Mouse (Mus musculus) adrenal gland, postnatal 4 days (tissue): ENCODE results near the gene Sart3. TPM values are rescaled to one million over a fixed set of nuclear protein-coding genes. Genes with fewer than 3 reads are reported as not detected.

Experiments used
- total RNA-seq, 2 experiments: library from RNA; stranded (reverse); gene quantifications; 2 replicates each; pipeline ENCODE4 v1.2.3; 2021

The Sart3 gene
- total RNA-seq, 2 experiments from 2014 or later, result 48.2 to 53.9 TPM

Other genes with a start within 250 kb of the Sart3 start
- gene Cmklr1, start 122.1 kb downstream of the Sart3 start, total RNA-seq, result 10 to 100 TPM; 14.8 to 15.4 TPM
- gene 1700069L16Rik, start 47.7 kb downstream of the Sart3 start, total RNA-seq, result not detected
- 10 to 100 TPM; 10.7 to 13.6 TPM for gene Ficd, start 36.7 kb downstream of the Sart3 start, total RNA-seq
- gene Iscu, start 238 bp upstream of the Sart3 start, total RNA-seq, result 100 to 1,000 TPM; 417 to 454 TPM
- gene Tmem119, start 28.0 kb upstream of the Sart3 start, total RNA-seq, result 10 to 100 TPM; 24.5 to 25.2 TPM
- 1 to 10 TPM; 3.2 to 4.3 TPM for gene Selplg, start 60.1 kb upstream of the Sart3 start, total RNA-seq
- 100 to 1,000 TPM in 1 of 2 experiments, 10 to 100 TPM in 1; 99.1 to 105 TPM for gene Coro1c, start 136.2 kb upstream of the Sart3 start, total RNA-seq
- 10 to 100 TPM; 25.0 to 27.4 TPM for gene Ssh1, start 221.4 kb upstream of the Sart3 start, total RNA-seq
- gene Dao, start 231.2 kb upstream of the Sart3 start, total RNA-seq, result 10 to 100 TPM in 1 of 2 experiments, under 1 TPM in 1; 0.51 to 16.1 TPM